11 mouse cellular contexts compared by ENCODE assay signal in the genomic region with DNA sequence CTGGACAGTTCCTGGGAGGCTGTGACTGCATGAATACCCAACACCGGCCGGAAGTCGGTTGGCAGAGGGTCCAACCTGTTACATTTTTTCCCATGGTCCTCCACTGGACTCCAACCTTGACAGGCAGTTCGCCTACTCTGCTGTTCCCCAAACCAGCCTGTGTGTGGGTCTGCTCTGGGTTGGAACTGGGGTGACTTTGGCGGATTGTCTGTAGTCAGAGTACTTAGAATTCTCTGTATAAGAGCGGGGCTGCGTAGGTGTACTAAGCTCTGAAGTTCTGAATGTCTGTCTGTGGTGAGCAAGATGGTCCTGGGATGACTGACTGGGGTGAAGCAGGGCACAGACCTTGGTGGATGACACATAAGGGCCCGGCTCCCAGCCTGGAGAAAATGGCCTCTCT.
"Had no signal": no experiment of that assay in that cellular context is flagged by ENCODE, and none has a peak within 500 bp of the region (broad histone marks: within the 10 kb centered on the region; RNA-seq: fewer than 3 reads in every experiment).

No protein-coding gene starts in this region.

- H3K27me3 ChIP-seq: kidney, embryonic 15.5 days; limb, embryonic 13.5 days; midbrain, embryonic 15.5 days; stomach, embryonic 15.5 days had no signal

- H3K27ac ChIP-seq: kidney, embryonic 15.5 days; limb, embryonic 13.5 days; liver, embryonic 14.5 days; midbrain, embryonic 10.5 days; midbrain, embryonic 15.5 days had no signal

- H3K36me3 ChIP-seq: kidney, embryonic 15.5 days; limb, embryonic 13.5 days; midbrain, embryonic 10.5 days; midbrain, embryonic 15.5 days; stomach, embryonic 15.5 days had no signal

- H3K4me2 ChIP-seq: kidney, embryonic 15.5 days; limb, embryonic 13.5 days; lung, embryonic 14.5 days; midbrain, embryonic 15.5 days; stomach, embryonic 15.5 days had no signal

- DNase-seq: kidney, adult 2 months; kidney, postnatal 14 days; lung, embryonic 14.5 days; thymus, adult 18-20 months; thymus, postnatal 14 days had no signal

- H3K9me3 ChIP-seq: kidney, embryonic 15.5 days; limb, embryonic 13.5 days; midbrain, embryonic 10.5 days; midbrain, embryonic 15.5 days; stomach, embryonic 15.5 days had no signal

- H3K4me3 ChIP-seq: kidney, embryonic 15.5 days; limb, embryonic 13.5 days; midbrain, embryonic 10.5 days; midbrain, embryonic 15.5 days; stomach, embryonic 15.5 days had no signal

- H3K4me1 ChIP-seq: kidney, embryonic 15.5 days; midbrain, embryonic 10.5 days; midbrain, embryonic 15.5 days had no signal

- ATAC-seq: midbrain, embryonic 15.5 days had no signal

- H3K9ac ChIP-seq: kidney, embryonic 15.5 days; limb, embryonic 13.5 days; liver, embryonic 14.5 days; lung, embryonic 14.5 days; midbrain, embryonic 15.5 days; stomach, embryonic 15.5 days had no signal
